Mouse (Mus musculus): ENCODE data around the gene Pgbd1.

DNA sequence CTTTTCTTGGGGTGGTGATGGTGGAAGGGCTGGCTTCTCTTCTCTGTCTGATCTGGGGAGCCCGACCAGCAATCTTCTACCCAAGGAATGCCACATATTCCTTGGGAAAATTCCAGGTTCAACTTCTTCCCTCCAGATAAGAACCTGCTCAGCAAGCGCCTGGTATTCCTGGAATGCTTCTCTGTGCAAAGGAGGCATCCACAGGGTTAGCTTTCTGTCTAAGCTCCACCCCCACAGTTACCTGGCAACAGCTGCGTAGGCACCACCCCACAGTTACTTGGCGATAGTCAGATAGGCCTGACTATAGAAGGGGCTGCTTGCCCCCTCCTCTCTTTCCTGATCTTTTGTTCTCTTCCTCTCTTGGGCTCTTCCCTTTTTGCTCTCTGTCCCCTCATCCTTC, 15.5 kb upstream of the Pgbd1 start:
- TF ChIP-seq CTCF (IDR thresholded peaks at IDR 0.05; ENCODE audit: low read depth) (no peak), EP300 (IDR thresholded peaks at IDR 0.05; ENCODE audit: low read depth) (no peak)
